Mouse (Mus musculus): ENCODE data around the gene Btla.

DNA sequence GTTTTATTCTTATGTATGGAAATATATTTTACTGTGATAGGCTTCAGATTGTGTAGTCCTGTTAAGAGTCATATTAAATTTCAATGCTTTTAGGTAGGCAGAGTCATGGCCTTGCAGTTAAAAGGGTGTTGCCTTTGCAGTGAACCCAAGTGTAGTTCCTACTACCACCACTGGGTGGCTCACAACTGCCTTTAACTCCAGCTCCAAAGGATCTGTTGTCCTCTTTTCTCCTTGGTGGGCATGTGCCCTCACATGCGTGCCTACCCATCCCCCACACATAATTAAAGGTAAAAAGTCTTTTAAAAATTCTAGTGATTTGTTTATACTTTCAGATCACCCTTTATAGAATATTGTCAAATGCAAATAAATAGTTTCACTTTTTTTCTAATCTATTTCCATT lies 31.5 kb upstream of the Btla start:
- peak; percentile 94 for TF ChIP-seq CTCF (conservative IDR thresholded peaks at IDR 0.05; ENCODE audit: low read length)
- no peak for TF ChIP-seq POU5F1 (IDR thresholded peaks at IDR 0.05; ENCODE audit: borderline replicate concordance, low read length)
- TF ChIP-seq NANOG (IDR thresholded peaks at IDR 0.05; ENCODE audit: borderline replicate concordance, low read length): no peak
